Mouse (Mus musculus) midbrain, postnatal 0 days (tissue): ENCODE results near the gene Rhbdd1. TPM values are rescaled to one million over a fixed set of nuclear protein-coding genes. Genes with fewer than 3 reads are reported as not detected.

Source experiments
- ATAC-seq: fragments of 200-750 bp; cut with Nextera tagmentation; 2 replicates; pipeline ENCODE4 v1.8.0; 2017; ENCODE audit warnings: moderate number of reproducible peaks, mild to moderate bottlenecking, moderate TSS enrichment, moderate library complexity; ENCODE audit not compliant: low FRiP score
- DNase-seq: peaks from one replicate; pipeline ENCODE4 v3.0.0-alpha.2; 2015; ENCODE audit warnings: low spot score
- H3K27ac ChIP-seq: fragments of 300-500 bp; sonication (generic); 2 replicates; pipeline ENCODE4 v1.5.1; 2014; ENCODE audit warnings: low read depth, mild to moderate bottlenecking, low read length, mixed read lengths
- H3K27me3 ChIP-seq: fragments of 300-500 bp; sonication (generic); 2 replicates; pipeline ENCODE4 v1.6.1; 2014; ENCODE audit warnings: low read length, control low read depth, mixed read lengths; ENCODE audit not compliant: insufficient read depth
- H3K36me3 ChIP-seq: fragments of 300-500 bp; sonication (generic); 2 replicates; pipeline ENCODE4 v1.6.1; 2014; ENCODE audit warnings: low read length, control low read depth, mixed read lengths; ENCODE audit not compliant: insufficient read depth
- H3K4me1 ChIP-seq: fragments of 300-500 bp; sonication (generic); 2 replicates; pipeline ENCODE4 v1.6.1; 2014; ENCODE audit warnings: mild to moderate bottlenecking, control low read depth, antibody characterized with exemption, low read length, mixed read lengths; ENCODE audit not compliant: insufficient read depth
- H3K4me2 ChIP-seq: fragments of 300-500 bp; sonication (generic); 2 replicates; pipeline ENCODE4 v1.6.1; 2014; ENCODE audit warnings: low read depth, mild to moderate bottlenecking, low read length, mixed read lengths; ENCODE audit not compliant: poor library complexity, severe bottlenecking
- H3K4me3 ChIP-seq: fragments of 300-500 bp; sonication (generic); 2 replicates; pipeline ENCODE4 v1.5.1; 2014; ENCODE audit warnings: low read depth, mild to moderate bottlenecking, low read length, moderate library complexity
- H3K9ac ChIP-seq: fragments of 300-500 bp; sonication (generic); replicated peaks from 2 replicates; pipeline ENCODE4 v1.6.1; 2014; ENCODE audit warnings: mild to moderate bottlenecking, low read length, moderate library complexity, mixed read lengths; ENCODE audit not compliant: poor library complexity, severe bottlenecking
- H3K9me3 ChIP-seq: fragments of 300-500 bp; sonication (generic); 2 replicates; pipeline ENCODE4 v1.6.1; 2016; ENCODE audit warnings: low read length, control low read depth
- CTCF ChIP-seq: IDR thresholded peaks from 2 replicates; pipeline ENCODE4 v1.5.1; 2016; ENCODE audit warnings: antibody characterized with exemption, mild to moderate bottlenecking
- WGBS: fragments of 180-500 bp; shearing (Covaris S2); extraction: QIAGEN DNeasy Blood & Tissue Kit; methylation state at CpG from one replicate; pipeline ENCODE4 v1.1.7; 2014; 5-methylcytosine and 5-hydroxymethylcytosine counted together
- polyA plus RNA-seq: library from polyadenylated mRNA; unstranded; fragments of >200 nt; fragmentation: Nextera tagmentation; extraction: Ambion mirVana; gene quantifications from 2 replicates; pipeline ENCODE4 v1.2.1, GENCODE M21; 2015
- total RNA-seq: library from RNA; depleted of rRNA; stranded (reverse); fragments of >200 nt; gene quantifications from 2 replicates; pipeline ENCODE4 v1.2.3, GENCODE M21; 2014

Gene Rhbdd1
- total and polyA plus RNA-seq, 2 experiments from 2014 or later: 2.3 to 3.6 TPM

DNA sequence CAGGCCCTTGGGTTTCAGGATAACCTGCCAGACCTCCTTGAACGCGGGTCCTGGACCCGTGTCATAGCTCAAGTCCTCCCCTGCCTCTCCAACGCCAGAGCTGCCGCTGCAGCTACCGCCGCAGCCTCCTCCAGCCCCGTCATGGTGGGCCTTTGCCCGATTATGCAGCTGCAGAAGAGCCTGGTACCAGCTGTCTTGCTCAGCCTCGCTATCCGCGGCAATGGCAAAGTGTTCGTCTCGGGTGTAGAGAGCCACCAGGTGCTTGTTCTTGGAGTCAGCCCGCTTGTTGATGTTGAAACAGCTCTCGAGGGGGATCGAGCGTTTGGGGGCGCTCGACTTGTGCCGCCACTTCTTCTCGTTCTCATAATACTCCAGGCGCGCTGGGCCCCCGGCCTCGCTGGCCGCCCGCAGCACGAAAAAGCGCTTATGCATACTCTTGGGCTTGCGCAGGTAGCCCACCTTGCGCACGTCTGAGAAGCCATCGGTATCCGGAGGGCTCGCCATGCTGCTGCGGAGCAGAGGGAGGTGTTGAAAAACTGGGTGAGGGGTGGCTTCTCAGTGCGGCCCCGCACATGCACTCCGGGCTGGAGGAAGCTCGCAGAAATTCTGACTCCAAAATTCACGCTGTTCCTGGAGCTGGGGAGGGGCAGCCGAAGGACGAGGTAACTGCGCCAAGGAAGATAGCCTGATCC lies 26.1 kb upstream of the Rhbdd1 start:
- TF ChIP-seq CTCF: peak; percentile 57
- Histone ChIP-seq H3K27ac (peak overlapping the region; percentile 90), H3K4me1 (peaks cover 18% of the 10 kb centered on the region; the same call in 1 of the 2 replicates), H3K9ac (peak overlapping the region; percentile 77), H3K36me3 (no peaks in the 10 kb centered on the region), H3K9me3 (no peaks in the 10 kb centered on the region), H3K4me3 (peak overlapping the region; percentile 61), H3K27me3 (no peaks in the 10 kb centered on the region), H3K4me2 (peak overlapping the region; percentile 73)
- peak; percentile 2; the same call in 1 of the 2 replicates for ATAC-seq
- DNase-seq: peak; percentile 83
- WGBS: under 1% methylated on average over 45 of the region's 45 CpGs

DNA sequence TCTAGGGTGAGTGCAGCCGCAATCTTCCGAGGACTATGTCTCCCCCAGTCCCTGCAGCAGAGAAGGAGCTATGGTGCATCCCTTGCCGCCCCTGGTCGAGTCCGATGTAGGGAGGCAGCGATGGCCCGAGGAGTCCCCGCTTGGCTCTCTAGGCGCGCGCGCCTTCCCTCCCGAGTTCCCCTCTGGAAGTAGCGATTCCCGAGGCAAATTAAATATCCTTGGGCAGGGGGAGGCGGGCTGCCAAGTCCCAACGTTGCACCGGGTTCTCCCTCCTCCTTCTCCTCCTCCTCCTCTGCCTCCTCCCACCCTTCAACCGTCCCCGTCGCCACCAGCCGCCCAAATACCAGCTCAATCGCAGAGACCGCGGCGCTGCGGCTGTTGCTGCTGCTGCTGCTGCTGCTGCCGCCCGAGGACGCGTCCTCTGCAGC lies 25.5 kb upstream of the Rhbdd1 start:
- Histone ChIP-seq H3K4me3 (peak overlapping the region; percentile 61), H3K27me3 (no peaks in the 10 kb centered on the region), H3K9ac (peak overlapping the region; percentile 77), H3K36me3 (no peaks in the 10 kb centered on the region), H3K4me2 (peak overlapping the region; percentile 73), H3K27ac (peak overlapping the region; percentile 90), H3K4me1 (peaks cover 18% of the 10 kb centered on the region; the same call in 1 of the 2 replicates), H3K9me3 (no peaks in the 10 kb centered on the region)
- no peak for TF ChIP-seq CTCF
- WGBS: under 1% methylated on average over 29 of the region's 31 CpGs
- DNase-seq (peak; percentile 84), ATAC-seq (peak; percentile 22)

DNA sequence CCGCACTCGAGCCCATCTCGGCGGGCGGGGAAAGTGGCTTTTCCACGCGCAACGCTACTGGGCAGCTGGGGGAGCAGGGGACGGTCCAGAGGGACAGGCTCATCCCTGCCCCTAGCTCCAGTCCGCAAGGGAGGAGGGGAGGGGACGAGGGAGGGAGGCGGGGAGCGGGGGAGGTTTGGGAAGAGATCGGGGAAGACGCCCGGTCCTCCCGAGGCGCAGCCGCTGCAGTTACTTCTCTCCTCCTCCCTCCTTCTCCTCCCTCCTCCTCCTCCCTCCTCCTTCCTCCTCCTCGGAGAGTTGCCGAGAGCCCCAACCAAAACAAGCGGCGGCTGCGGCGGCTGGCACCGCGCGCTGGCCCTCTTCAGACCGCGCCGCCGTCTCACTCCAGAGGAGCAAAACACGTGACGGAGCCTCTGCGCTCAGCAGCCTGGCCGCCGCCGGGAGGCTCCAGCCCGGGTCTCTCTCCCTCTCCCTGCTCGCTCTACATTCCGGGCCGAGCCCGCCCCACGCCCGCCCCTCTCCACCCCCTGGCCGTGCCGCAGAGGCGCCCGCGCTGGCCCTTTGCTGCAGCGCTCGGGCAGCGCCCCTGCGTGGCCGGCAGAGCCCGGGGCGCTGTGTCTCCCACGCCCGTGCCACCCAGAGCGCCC lies 25.0 kb upstream of the Rhbdd1 start, which contains the start of gene Irs1:
Gene Irs1, minus strand, starts transcription at position 266 of the 647 bp plus-strand sequence.
- Histone ChIP-seq H3K9me3 (no peaks in the 10 kb centered on the region), H3K4me2 (peak within 1 kb of the TSS; percentile 73), H3K27ac (peak within 1 kb of the TSS; percentile 90), H3K4me3 (peak within 1 kb of the TSS; percentile 61), H3K4me1 (peaks cover 18% of the 10 kb centered on the region; the same call in 1 of the 2 replicates), H3K9ac (peak within 1 kb of the TSS; percentile 77), H3K27me3 (no peaks in the 10 kb centered on the region), H3K36me3 (no peaks in the 10 kb centered on the region)
- TF ChIP-seq CTCF: peak; percentile 55
- WGBS: 0% methylated on average over 41 of the region's 60 CpGs
- ATAC-seq: peak; percentile 85
- peak; percentile 92 for DNase-seq

DNA sequence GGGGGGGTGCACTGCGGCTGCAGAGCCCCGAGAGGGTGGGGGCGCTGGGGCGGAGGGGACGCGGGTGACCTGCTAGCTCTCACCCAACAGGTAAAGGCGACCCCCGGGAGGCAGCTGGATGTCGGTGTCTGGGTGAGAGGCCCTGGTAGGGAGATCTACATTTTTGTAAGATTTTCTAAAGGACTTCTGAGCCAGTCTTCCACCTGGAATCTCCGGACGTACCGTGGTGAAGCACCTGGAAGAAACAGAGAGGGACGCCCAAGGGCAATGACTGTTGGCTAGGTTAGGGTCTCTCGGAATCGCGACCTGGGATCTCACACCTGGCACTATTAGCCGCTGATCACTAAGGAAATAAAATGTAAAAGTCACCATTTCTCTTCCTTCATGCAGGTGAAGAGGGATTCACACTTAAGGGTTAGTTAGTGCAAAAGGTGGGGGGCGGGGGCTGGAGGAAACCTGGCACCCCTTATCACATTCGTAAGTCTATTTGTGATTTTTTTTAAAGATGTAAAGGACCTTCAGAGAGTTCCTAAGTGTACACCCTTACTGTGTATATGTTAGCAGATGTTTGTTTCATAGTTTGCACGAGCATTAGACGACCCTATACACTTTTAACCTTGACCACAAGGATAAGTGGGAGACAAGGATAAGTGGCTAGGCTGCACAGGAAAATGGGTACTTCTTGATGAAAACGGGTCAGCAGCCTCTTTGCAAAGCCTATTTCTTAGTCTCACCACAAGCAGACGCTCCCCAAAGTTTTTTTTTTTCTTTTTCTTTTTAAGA lies 24.1 kb upstream of the Rhbdd1 start:
- peak overlapping the region; percentile 61 for H3K4me3 ChIP-seq
- peaks cover 13% of the 10 kb centered on the region; the same call in 1 of the 2 replicates for H3K4me1 ChIP-seq
- DNase-seq (no peak), ATAC-seq (no peak)
- H3K9ac ChIP-seq: peak overlapping the region; percentile 77
- peak overlapping the region; percentile 73 for H3K4me2 ChIP-seq
- peak overlapping the region; percentile 90 for H3K27ac ChIP-seq
- WGBS: 1% methylated on average over 23 of the region's 23 CpGs
- no peaks in the 10 kb centered on the region for H3K36me3 ChIP-seq
- H3K27me3 ChIP-seq: no peaks in the 10 kb centered on the region
- no peaks in the 10 kb centered on the region for H3K9me3 ChIP-seq
- no peak for TF ChIP-seq CTCF

DNA sequence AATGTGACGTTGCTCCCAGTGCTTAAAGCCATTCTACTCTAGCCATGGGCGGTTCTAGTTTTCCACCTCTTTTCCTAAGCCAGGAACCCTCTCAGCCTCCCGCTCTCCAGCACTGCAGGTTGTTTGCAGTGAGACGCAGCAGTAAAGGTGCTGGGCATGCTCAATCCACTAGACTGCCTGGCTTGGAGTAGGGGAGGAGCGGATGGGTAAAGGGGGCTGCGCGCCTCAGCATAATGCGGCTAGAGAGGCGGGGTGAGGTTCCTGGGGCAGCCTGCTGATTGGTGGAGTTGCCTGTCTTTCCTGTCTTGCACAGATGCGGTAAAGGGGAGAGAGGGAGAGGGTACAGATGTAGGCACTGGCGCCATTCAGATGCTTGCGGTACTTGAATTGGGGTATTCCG lies 23.5 kb upstream of the Rhbdd1 start:
- DNase-seq: peak; percentile 92
- peak; percentile 77 for ATAC-seq
- H3K9ac ChIP-seq: no peak overlapping the region; the same call in 1 of the 2 replicates
- H3K9me3 ChIP-seq: no peaks in the 10 kb centered on the region
- H3K4me1 ChIP-seq: peaks cover 9% of the 10 kb centered on the region; the same call in 1 of the 2 replicates
- WGBS: 2% methylated on average over 13 of the region's 13 CpGs
- no peaks in the 10 kb centered on the region for H3K27me3 ChIP-seq
- no peak for TF ChIP-seq CTCF
- no peaks in the 10 kb centered on the region for H3K36me3 ChIP-seq
- peak overlapping the region; percentile 61 for H3K4me3 ChIP-seq
- H3K4me2 ChIP-seq: peak overlapping the region; percentile 73
- H3K27ac ChIP-seq: peak overlapping the region; percentile 90
